Mouse (Mus musculus): ENCODE measurements around the gene Fam135a. TPM values are rescaled to one million over a fixed set of nuclear protein-coding genes. Genes with fewer than 3 reads are reported as not detected.

The Fam135a gene
- polyA plus RNA-seq, 1 experiment = 6.5 TPM

GRCm38 (mm10) chr1:24046730-24047510, 53.2 kb downstream of the Fam135a start:
- Histone ChIP-seq H3K36me3 (ENCODE audit: control insufficient read depth, insufficient read depth) (peaks cover 17% of the 10 kb centered on the region), H3K4me3 (no peak overlapping the region), H3K79me2 (ENCODE audit: control insufficient read depth, insufficient read depth) (no peaks in the 10 kb centered on the region), H3ac (ENCODE audit: control insufficient read depth, insufficient read length) (no peak overlapping the region), H3K27me3 (ENCODE audit: control insufficient read depth, insufficient read depth, insufficient read length) (no peaks in the 10 kb centered on the region), H3K4me2 (ENCODE audit: low read depth) (no peak overlapping the region)
- TF ChIP-seq POLR2A (IDR thresholded peaks at IDR 0.05; ENCODE audit: insufficient read length, low read depth) = no peak
- no peak for TF ChIP-seq MYOG (IDR thresholded peaks at IDR 0.05; ENCODE audit: control insufficient read depth in 1 of 3, insufficient read depth in 1 of 3, insufficient read length in 2 of 3, low read depth in 2 of 3)
- no peak for TF ChIP-seq SRF (IDR thresholded peaks at IDR 0.05; ENCODE audit: control insufficient read depth, insufficient read length, low read depth)
- TF ChIP-seq POLR2AphosphoS2 (IDR thresholded peaks at IDR 0.05; ENCODE audit: insufficient read length, low read depth) = no peak
- TF ChIP-seq MAX (IDR thresholded peaks at IDR 0.05; ENCODE audit: low read depth) = no peak
- no peak for TF ChIP-seq TCF3 (IDR thresholded peaks at IDR 0.05; ENCODE audit: insufficient read length, low read depth)
- TF ChIP-seq USF1 (IDR thresholded peaks at IDR 0.05; ENCODE audit: low read depth) = no peak
- TF ChIP-seq TCF12 (IDR thresholded peaks at IDR 0.05; ENCODE audit: insufficient read depth, poor library complexity, severe bottlenecking) = no peak
- TF ChIP-seq CEBPB (IDR thresholded peaks at IDR 0.05; ENCODE audit: insufficient read depth, poor library complexity, severe bottlenecking) = no peak
- TF ChIP-seq E2F4 (IDR thresholded peaks at IDR 0.05; ENCODE audit: insufficient read depth) = no peak
- no peak for TF ChIP-seq REST (IDR thresholded peaks at IDR 0.05; ENCODE audit: insufficient read depth, insufficient read length)
- TF ChIP-seq MYOD1 (IDR thresholded peaks at IDR 0.05; ENCODE audit: control insufficient read depth in 1 of 3, insufficient read length in 2 of 3, low read depth in 2 of 3) = no peak

- peaks cover 20% of the 10 kb centered on the region for H3K36me3 ChIP-seq (ENCODE audit: control insufficient read depth, insufficient read depth)
- H3K27me3 ChIP-seq (ENCODE audit: control insufficient read depth, insufficient read depth, insufficient read length) = no peaks in the 10 kb centered on the region
- no peak overlapping the region for H3ac ChIP-seq (ENCODE audit: control insufficient read depth, insufficient read length)
- H3K4me3 ChIP-seq = no peak overlapping the region
- TF ChIP-seq TCF3 (IDR thresholded peaks at IDR 0.05; ENCODE audit: insufficient read length, low read depth) (no peak), MYOD1 (IDR thresholded peaks at IDR 0.05; ENCODE audit: control insufficient read depth in 1 of 3, insufficient read length in 2 of 3, low read depth in 2 of 3) (no peak)
- H3K4me2 ChIP-seq (ENCODE audit: low read depth) = no peak overlapping the region
- no peaks in the 10 kb centered on the region for H3K79me2 ChIP-seq (ENCODE audit: control insufficient read depth, insufficient read depth)
These were observed 54.5 kb downstream of the Fam135a start for GRCm38 (mm10) chr1:24045627-24046026.

- Histone ChIP-seq H3K4me2 (ENCODE audit: low read depth) (no peak overlapping the region), H3K4me3 (no peak overlapping the region), H3K27me3 (ENCODE audit: control insufficient read depth, insufficient read depth, insufficient read length) (no peaks in the 10 kb centered on the region), H3K36me3 (ENCODE audit: control insufficient read depth, insufficient read depth) (peaks cover 11% of the 10 kb centered on the region), H3K79me2 (ENCODE audit: control insufficient read depth, insufficient read depth) (no peaks in the 10 kb centered on the region), H3ac (ENCODE audit: control insufficient read depth, insufficient read length) (no peak overlapping the region)
- TF ChIP-seq REST (IDR thresholded peaks at IDR 0.05; ENCODE audit: insufficient read depth, insufficient read length) (no peak), MAX (IDR thresholded peaks at IDR 0.05; ENCODE audit: low read depth) (no peak)
These were observed 57.1 kb downstream of the Fam135a start for GRCm38 (mm10) chr1:24043007-24043406.

- Histone ChIP-seq H3K27me3 (ENCODE audit: control insufficient read depth, insufficient read depth, insufficient read length) (no peaks in the 10 kb centered on the region), H3K79me2 (ENCODE audit: control insufficient read depth, insufficient read depth) (no peaks in the 10 kb centered on the region), H3K4me3 (no peak overlapping the region), H3ac (ENCODE audit: control insufficient read depth, insufficient read length) (no peak overlapping the region), H3K36me3 (ENCODE audit: control insufficient read depth, insufficient read depth) (peaks cover 23% of the 10 kb centered on the region), H3K4me2 (ENCODE audit: low read depth) (no peak overlapping the region)
- TF ChIP-seq USF1 (IDR thresholded peaks at IDR 0.05; ENCODE audit: low read depth) (no peak), TCF3 (IDR thresholded peaks at IDR 0.05; ENCODE audit: insufficient read length, low read depth) (no peak), TCF12 (IDR thresholded peaks at IDR 0.05; ENCODE audit: insufficient read depth, poor library complexity, severe bottlenecking) (no peak), E2F4 (IDR thresholded peaks at IDR 0.05; ENCODE audit: insufficient read depth) (no peak), MYOG (IDR thresholded peaks at IDR 0.05; ENCODE audit: control insufficient read depth in 1 of 3, insufficient read depth in 1 of 3, insufficient read length in 2 of 3, low read depth in 2 of 3) (no peak), POLR2AphosphoS2 (IDR thresholded peaks at IDR 0.05; ENCODE audit: insufficient read length, low read depth) (no peak), POLR2A (IDR thresholded peaks at IDR 0.05; ENCODE audit: insufficient read length, low read depth) (no peak), MYOD1 (IDR thresholded peaks at IDR 0.05; ENCODE audit: control insufficient read depth in 1 of 3, insufficient read length in 2 of 3, low read depth in 2 of 3) (no peak), REST (IDR thresholded peaks at IDR 0.05; ENCODE audit: insufficient read depth, insufficient read length) (no peak), MAX (IDR thresholded peaks at IDR 0.05; ENCODE audit: low read depth) (no peak), SRF (IDR thresholded peaks at IDR 0.05; ENCODE audit: control insufficient read depth, insufficient read length, low read depth) (no peak), CEBPB (IDR thresholded peaks at IDR 0.05; ENCODE audit: insufficient read depth, poor library complexity, severe bottlenecking) (no peak)
These were observed 66.2 kb downstream of the Fam135a start for GRCm38 (mm10) chr1:24033759-24034423.

- no peak overlapping the region for H3K4me2 ChIP-seq (ENCODE audit: low read depth)
- peaks cover 12% of the 10 kb centered on the region for H3K36me3 ChIP-seq (ENCODE audit: control insufficient read depth, insufficient read depth)
- H3ac ChIP-seq (ENCODE audit: control insufficient read depth, insufficient read length) = no peak overlapping the region
- no peak overlapping the region for H3K4me3 ChIP-seq
- H3K27me3 ChIP-seq (ENCODE audit: control insufficient read depth, insufficient read depth, insufficient read length) = no peaks in the 10 kb centered on the region
- no peaks in the 10 kb centered on the region for H3K79me2 ChIP-seq (ENCODE audit: control insufficient read depth, insufficient read depth)
- TF ChIP-seq MAX (IDR thresholded peaks at IDR 0.05; ENCODE audit: low read depth) (no peak), SRF (IDR thresholded peaks at IDR 0.05; ENCODE audit: control insufficient read depth, insufficient read length, low read depth) (no peak), USF1 (IDR thresholded peaks at IDR 0.05; ENCODE audit: low read depth) (no peak), TCF3 (IDR thresholded peaks at IDR 0.05; ENCODE audit: insufficient read length, low read depth) (no peak), E2F4 (IDR thresholded peaks at IDR 0.05; ENCODE audit: insufficient read depth) (no peak), MYOD1 (IDR thresholded peaks at IDR 0.05; ENCODE audit: control insufficient read depth in 1 of 3, insufficient read length in 2 of 3, low read depth in 2 of 3) (no peak), POLR2AphosphoS2 (IDR thresholded peaks at IDR 0.05; ENCODE audit: insufficient read length, low read depth) (no peak), POLR2A (IDR thresholded peaks at IDR 0.05; ENCODE audit: insufficient read length, low read depth) (no peak), CEBPB (IDR thresholded peaks at IDR 0.05; ENCODE audit: insufficient read depth, poor library complexity, severe bottlenecking) (no peak), MYOG (IDR thresholded peaks at IDR 0.05; ENCODE audit: control insufficient read depth in 1 of 3, insufficient read depth in 1 of 3, insufficient read length in 2 of 3, low read depth in 2 of 3) (no peak), TCF12 (IDR thresholded peaks at IDR 0.05; ENCODE audit: insufficient read depth, poor library complexity, severe bottlenecking) (no peak), REST (IDR thresholded peaks at IDR 0.05; ENCODE audit: insufficient read depth, insufficient read length) (no peak)
These were observed 89.3 kb downstream of the Fam135a start for GRCm38 (mm10) chr1:24010821-24011220.
